Mouse (Mus musculus) Muller cell, postnatal 12 days (primary cell): ENCODE data around the gene Ankrd52.

Source experiments
- DNase-seq: peaks from one replicate; pipeline ENCODE4 v3.0.0-alpha.2; 2015; ENCODE audit errors: inconsistent ontology term

Gene Ankrd52

GRCm38 (mm10) chr10:128369599-128369998, 7.3 kb upstream of the Ankrd52 start:
- DNase-seq = no peak

GRCm38 (mm10) chr10:128370021-128370420, 6.9 kb upstream of the Ankrd52 start:
- no peak for DNase-seq

- DNase-seq = no peak
These were observed 6.3 kb upstream of the Ankrd52 start for GRCm38 (mm10) chr10:128370601-128371000.

GRCm38 (mm10) chr10:128372142-128372541, 4.8 kb upstream of the Ankrd52 start:
- DNase-seq = no peak

GRCm38 (mm10) chr10:128372989-128373748, 3.7 kb upstream of the Ankrd52 start:
- DNase-seq = no peak

- no peak for DNase-seq
These were observed 2.5 kb upstream of the Ankrd52 start for GRCm38 (mm10) chr10:128374393-128374792.

- no peak for DNase-seq
These were observed 838 bp upstream of the Ankrd52 start for GRCm38 (mm10) chr10:128376099-128376454.

- peak; percentile 58 for DNase-seq
These were observed 466 bp downstream of the Ankrd52 start for GRCm38 (mm10) chr10:128377222-128377939.

- no peak for DNase-seq
These were observed 1.1 kb downstream of the Ankrd52 start for GRCm38 (mm10) chr10:128377940-128378448.

GRCm38 (mm10) chr10:128378462-128378861, 1.5 kb downstream of the Ankrd52 start:
- peak; percentile 48 for DNase-seq

GRCm38 (mm10) chr10:128379260-128379659, 2.3 kb downstream of the Ankrd52 start:
- no peak for DNase-seq

GRCm38 (mm10) chr10:128380565-128380964, 3.6 kb downstream of the Ankrd52 start:
- DNase-seq = peak; percentile 36

- no peak for DNase-seq
These were observed 5.6 kb downstream of the Ankrd52 start for GRCm38 (mm10) chr10:128382482-128382881.

- no peak for DNase-seq
These were observed 9.0 kb downstream of the Ankrd52 start for GRCm38 (mm10) chr10:128385902-128386301.

- no peak for DNase-seq
These were observed 12.0 kb downstream of the Ankrd52 start for GRCm38 (mm10) chr10:128388941-128389340.

GRCm38 (mm10) chr10:128389570-128389969, 12.7 kb downstream of the Ankrd52 start:
- DNase-seq = no peak

- no peak for DNase-seq
These were observed 13.5 kb downstream of the Ankrd52 start for GRCm38 (mm10) chr10:128390366-128390765.

- DNase-seq = no peak
These were observed 14.9 kb downstream of the Ankrd52 start for GRCm38 (mm10) chr10:128391850-128392249.

- no peak for DNase-seq
These were observed 19.2 kb downstream of the Ankrd52 start for GRCm38 (mm10) chr10:128396017-128396673.

- DNase-seq = no peak
These were observed 19.9 kb downstream of the Ankrd52 start for GRCm38 (mm10) chr10:128396716-128397264.

GRCm38 (mm10) chr10:128397466-128397865, 20.6 kb downstream of the Ankrd52 start:
- DNase-seq = peak; percentile 65

GRCm38 (mm10) chr10:128400338-128400737, 23.4 kb downstream of the Ankrd52 start:
- no peak for DNase-seq
